Mouse (Mus musculus) embryonic fibroblast, embryonic 13.5 days (primary cell): ENCODE results near the gene Myo9b. TPM values are rescaled to one million over a fixed set of nuclear protein-coding genes. Genes with fewer than 3 reads are reported as not detected.

Experiments
- H3K27ac ChIP-seq: 2 replicates; pipeline ENCODE4 v1.5.1; 2012; ENCODE audit warnings: low read length, control low read depth, inconsistent platforms; ENCODE audit not compliant: insufficient read depth
- H3K4me1 ChIP-seq: 2 replicates; pipeline ENCODE4 v1.6.1; 2011; ENCODE audit warnings: low read length; ENCODE audit not compliant: control insufficient read depth, insufficient read depth
- H3K4me3 ChIP-seq: 2 replicates; pipeline ENCODE4 v1.5.1; 2011; ENCODE audit warnings: mild to moderate bottlenecking, control low read depth, low read length; ENCODE audit not compliant: insufficient read depth
- CTCF ChIP-seq: IDR thresholded peaks from 2 replicates; pipeline ENCODE4 v1.5.1; 2011; ENCODE audit warnings: mild to moderate bottlenecking, control low read depth, low read length, moderate library complexity, borderline replicate concordance; ENCODE audit not compliant: insufficient read depth
- POLR2A ChIP-seq: IDR thresholded peaks from 2 replicates; pipeline ENCODE4 v1.6.1; 2011; ENCODE audit warnings: low read depth, mild to moderate bottlenecking, control low read depth, low read length, moderate library complexity
- polyA plus RNA-seq: library from polyadenylated mRNA; stranded (reverse); fragments of >200 nt; gene quantifications from 2 replicates; pipeline ENCODE4 v1.2.4, GENCODE M21; 2011; ENCODE audit warnings: low read depth; ENCODE audit not compliant: missing spikeins, insufficient read length

Myo9b gene
- polyA plus RNA-seq, 1 experiment: 67.5 TPM

DNA sequence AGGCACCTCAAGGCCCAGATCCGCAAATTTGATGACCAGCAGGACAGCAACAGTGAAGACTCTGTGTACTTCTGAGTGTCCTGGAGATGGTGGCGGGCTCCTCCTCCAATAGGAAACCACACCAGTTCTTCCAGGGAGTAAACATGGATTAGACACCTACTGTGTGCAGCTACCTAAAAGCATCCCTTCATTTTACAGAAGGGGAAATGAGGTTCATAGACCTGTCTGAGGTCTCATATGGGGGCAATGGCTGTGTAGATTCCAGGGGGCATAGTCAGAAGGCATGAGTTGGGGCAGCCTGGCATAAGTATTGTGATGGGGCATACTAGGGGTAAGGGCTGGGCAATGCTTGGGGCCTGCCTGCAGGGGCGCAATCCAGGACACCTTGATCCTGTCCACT is 100.5 kb downstream of the Myo9b start:
- Histone ChIP-seq H3K4me3 (no peak overlapping the region), H3K4me1 (peaks cover 8% of the 10 kb centered on the region), H3K27ac (no peak overlapping the region)
- no peak for TF ChIP-seq CTCF
- TF ChIP-seq POLR2A: no peak

DNA sequence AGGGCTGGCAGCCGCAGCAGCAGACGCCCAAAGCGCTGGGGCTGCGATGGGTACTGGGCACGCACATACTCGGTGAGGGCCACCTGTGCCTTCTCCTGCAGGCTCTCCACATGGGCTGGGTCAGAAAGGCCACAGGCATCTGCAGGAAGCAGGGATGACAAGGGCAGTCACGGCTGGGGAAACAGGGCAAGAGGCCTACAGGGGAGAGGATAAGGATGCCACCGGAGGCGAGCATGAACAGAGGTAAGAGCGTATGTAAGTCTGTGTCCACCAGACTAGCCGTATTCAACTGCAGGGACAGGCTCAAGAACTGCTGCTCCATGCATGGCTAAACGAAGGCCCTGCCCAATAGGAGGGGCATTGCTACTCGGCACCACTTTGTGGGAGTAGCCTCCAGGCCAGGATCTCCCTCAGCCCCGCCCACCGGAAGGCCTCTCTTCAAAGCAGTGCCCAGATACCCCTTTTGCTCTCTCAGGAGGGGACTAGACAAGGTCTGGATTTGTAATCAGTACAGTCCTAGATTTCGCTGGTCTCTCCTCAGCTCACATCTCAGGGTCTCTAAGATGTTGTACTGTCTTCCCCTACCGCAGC is 102.2 kb downstream of the Myo9b start:
- Histone ChIP-seq H3K4me1 (peaks cover 2% of the 10 kb centered on the region), H3K27ac (no peak overlapping the region), H3K4me3 (no peak overlapping the region)
- TF ChIP-seq POLR2A (no peak), CTCF (no peak)

- Histone ChIP-seq H3K4me1 (peaks cover 2% of the 10 kb centered on the region), H3K4me3 (no peak overlapping the region), H3K27ac (no peak overlapping the region)
- peak; percentile 12; the same call in 1 of the 2 replicates for TF ChIP-seq CTCF
- TF ChIP-seq POLR2A: no peak
These were observed 103.3 kb downstream of the Myo9b start for GRCm38 (mm10) chr8:71375581-71376422.

DNA sequence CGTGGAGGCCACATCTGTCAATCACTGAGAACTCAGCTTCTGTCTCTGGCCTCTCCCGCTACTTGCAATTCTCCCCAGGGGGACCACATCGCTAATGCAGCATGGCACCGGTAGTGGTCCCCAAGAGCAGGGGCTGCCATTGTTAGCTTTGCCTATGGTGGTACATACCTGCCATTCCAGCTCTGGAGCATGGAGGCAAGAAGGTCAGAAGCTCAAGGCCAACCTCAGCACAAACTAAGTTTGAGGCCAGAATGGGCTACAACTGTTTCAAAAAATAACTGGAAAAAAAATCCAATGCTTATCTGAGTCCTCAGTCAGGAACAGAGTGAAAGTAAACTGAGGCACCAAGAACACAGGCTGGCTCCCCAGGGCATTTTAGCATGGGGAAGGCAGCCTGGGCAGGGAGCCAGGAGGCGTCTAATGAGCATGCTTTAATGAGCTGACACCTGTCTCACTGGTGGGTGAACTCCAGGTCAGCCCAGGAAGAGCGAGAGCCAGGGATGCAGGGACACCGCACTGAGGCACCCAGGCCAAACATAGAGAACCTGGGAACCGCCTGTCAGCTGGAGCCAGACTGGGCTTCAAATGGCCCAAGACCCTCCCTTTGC is 104.0 kb downstream of the Myo9b start:
- Histone ChIP-seq H3K4me3 (no peak overlapping the region), H3K4me1 (peaks cover 2% of the 10 kb centered on the region)

DNA sequence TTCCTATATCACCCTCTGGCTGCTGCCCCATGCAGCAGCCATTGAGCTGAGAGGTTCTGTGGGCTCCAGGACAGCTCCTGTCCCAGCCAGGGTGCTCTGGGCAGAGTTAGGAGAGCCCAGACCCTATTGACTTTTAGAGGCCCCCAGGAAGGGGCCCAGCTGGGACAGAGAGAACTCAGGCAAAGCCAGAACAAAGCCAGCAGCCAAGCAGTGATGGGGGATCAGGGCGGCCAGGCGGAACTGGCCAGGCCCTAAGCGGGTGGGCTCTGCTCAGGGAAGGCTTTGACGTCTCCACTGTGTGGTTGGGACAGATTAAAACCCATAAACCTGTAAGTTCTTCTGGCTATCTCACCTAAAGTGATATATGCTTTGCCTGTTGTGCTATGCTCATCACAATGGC is 106.5 kb downstream of the Myo9b start:
- H3K4me1 ChIP-seq: peaks cover 7% of the 10 kb centered on the region
- H3K27ac ChIP-seq: no peak overlapping the region
- peak overlapping the region; percentile 90; the same call in 1 of the 2 replicates for H3K4me3 ChIP-seq
- no peak for TF ChIP-seq POLR2A
- no peak for TF ChIP-seq CTCF

More for the DNA sequence above, 104.0 kb downstream of the Myo9b start:
- no peak for TF ChIP-seq CTCF
- TF ChIP-seq POLR2A: no peak
- H3K27ac ChIP-seq: no peak overlapping the region

DNA sequence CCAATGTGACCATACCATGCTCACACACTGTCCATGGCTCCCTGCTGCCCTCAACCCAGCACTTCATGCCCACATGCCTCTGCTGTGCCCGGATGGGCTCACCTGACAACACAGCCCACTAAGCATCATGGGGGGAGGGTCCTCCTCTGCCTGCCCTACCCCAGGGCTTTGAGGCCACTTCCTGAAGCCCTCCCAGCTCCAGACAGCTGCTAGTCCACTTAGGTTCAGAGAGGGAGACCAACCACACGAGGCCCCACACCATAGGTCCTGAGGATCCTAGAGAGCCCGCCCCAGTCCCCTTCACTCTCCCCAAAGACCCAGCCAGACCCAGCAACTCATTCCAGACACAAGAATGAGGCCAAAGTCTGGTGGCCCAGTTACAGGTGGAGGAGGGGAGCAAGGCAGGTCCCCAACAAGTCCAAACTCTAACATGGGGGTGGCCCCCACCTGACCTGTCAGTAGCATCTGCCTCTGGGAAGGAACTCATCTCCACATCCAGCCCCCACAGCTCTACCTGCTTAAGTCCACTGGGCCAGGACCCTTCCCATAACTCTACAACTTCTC is 107.1 kb downstream of the Myo9b start:
- Histone ChIP-seq H3K27ac (no peak overlapping the region), H3K4me1 (peaks cover 7% of the 10 kb centered on the region), H3K4me3 (peak overlapping the region; percentile 90)
- TF ChIP-seq POLR2A: no peak
- no peak for TF ChIP-seq CTCF

DNA sequence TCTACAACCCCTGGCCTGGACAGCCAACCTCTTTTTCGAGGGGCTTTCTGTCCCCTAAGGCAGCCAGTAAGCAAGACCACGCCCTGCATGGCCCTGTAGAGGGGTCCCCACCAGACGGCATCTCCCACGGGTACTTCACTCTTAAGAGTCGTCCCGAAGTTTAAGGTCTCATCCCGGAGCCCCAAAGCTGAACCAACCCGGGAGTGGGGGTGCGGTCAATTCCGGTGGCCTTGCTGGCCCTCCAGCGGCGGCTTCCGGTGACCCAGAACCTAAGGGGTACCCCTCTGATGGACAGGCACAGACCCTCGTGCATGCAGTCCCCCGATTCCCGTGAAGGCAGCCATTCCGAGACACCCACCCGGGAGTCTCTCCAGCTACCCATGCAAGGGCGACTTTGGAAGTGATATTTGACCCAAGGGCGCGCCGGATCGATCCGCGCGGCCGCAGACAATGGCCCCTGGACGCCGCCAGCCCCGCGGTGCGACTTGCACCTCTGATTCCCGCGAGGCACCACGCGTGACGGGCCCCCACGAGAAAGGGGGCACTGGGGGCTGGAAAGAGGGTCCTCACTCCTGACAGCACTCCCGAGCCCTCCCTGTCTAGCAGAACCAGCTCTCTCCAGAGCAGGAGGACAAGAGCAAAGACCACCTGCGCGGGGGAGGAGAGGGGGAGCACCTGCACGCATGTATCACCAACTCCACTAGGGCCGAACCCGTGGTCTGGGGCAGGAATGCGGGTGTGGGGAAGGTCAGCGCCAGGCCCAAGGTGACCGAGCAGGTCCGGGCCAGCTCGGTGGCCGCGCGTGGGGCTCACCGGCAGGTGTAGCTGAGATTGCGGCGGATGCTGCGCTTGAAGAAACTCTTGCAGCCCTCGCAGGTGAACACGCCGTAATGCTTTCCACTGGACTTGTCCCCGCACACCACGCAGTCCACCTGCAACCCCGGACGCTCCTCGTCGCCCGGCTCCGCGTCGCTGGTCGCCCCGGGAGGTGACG is 108.0 kb downstream of the Myo9b start:
- no peak overlapping the region for H3K27ac ChIP-seq
- H3K4me3 ChIP-seq: peak overlapping the region; percentile 90
- TF ChIP-seq CTCF (no peak), POLR2A (0 out of 2 replicates have a peak, but pooled peaks have one; percentile 13)
- peaks cover 7% of the 10 kb centered on the region for H3K4me1 ChIP-seq

GRCm38 (mm10) chr8:71381421-71381970 is 109.0 kb downstream of the Myo9b start, which contains the start of gene Nr2f6:
Nr2f6 (minus strand) TSS chr8:71381960.
- Histone ChIP-seq H3K4me1 (peaks cover 5% of the 10 kb centered on the region), H3K27ac (peak within 1 kb of the TSS; percentile 93), H3K4me3 (peak within 1 kb of the TSS; percentile 90)
- peak; percentile 14 for TF ChIP-seq POLR2A
- TF ChIP-seq CTCF: no peak
